Mouse (Mus musculus): Measurements from ENCODE around the gene Lck. TPM values are rescaled to one million over a fixed set of nuclear protein-coding genes. Genes with fewer than 3 reads are reported as not detected.

Gene Lck
- polyA plus RNA-seq, 1 experiment from 2014 or later, result 10.7 TPM

DNA sequence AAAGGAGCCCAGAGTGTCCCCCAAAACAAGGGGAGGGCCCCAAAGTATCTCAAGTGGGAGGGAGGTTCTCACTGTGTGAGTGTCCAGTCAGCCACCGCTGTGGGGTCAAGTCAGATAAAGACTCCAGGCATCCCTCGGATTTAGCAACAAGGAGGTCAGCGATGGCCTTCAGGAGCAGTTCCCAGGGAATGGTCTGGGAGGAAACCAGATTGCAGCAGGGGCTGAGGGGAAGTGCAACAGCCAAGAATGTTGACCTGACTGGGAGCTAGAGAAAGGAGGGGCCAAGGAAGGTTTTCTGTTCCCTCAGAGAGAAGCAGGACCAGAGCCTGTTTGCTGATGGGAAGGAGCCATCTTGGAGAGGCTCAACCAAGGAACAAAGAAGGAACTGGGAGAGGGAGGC is 74.5 kb downstream of the Lck start:
- no peaks in the 10 kb centered on the region for H3K36me3 ChIP-seq (ENCODE audit: control insufficient read depth, insufficient read depth, low read length)
- 47% methylated on average over 3 of the region's 3 CpGs for WGBS
- H3K9ac ChIP-seq (ENCODE audit: low read length), result no peak overlapping the region
- no peak for ATAC-seq (ENCODE audit: low read depth)
- no peak overlapping the region for H3K27ac ChIP-seq (ENCODE audit: low read length)
- H3K4me3 ChIP-seq (ENCODE audit: low read length), result no peak overlapping the region
- H3K4me2 ChIP-seq (ENCODE audit: low read depth, low read length), result no peak overlapping the region
- no peaks in the 10 kb centered on the region for H3K27me3 ChIP-seq (ENCODE audit: control insufficient read depth, insufficient read depth, low read depth, low read length)
- H3K9me3 ChIP-seq (ENCODE audit: control insufficient read depth, low read length), result no peaks in the 10 kb centered on the region
- peaks cover 35% of the 10 kb centered on the region for H3K4me1 ChIP-seq (replicated peaks; ENCODE audit: control insufficient read depth, insufficient read depth, low read length)

Small RNAs within 50 kb of the gene (microRNA-seq; reads per million reads assigned to microRNA genes)
- gene Mir8119, result not detected

Other genes starting within 250 kb of the Lck start
- gene Rbbp4, start 238.3 kb downstream of the Lck start, polyA plus RNA-seq (2015; fragmentation: Nextera tagmentation; extraction: Ambion mirVana), result 356 and 390 TPM in 2 replicates
- gene Zbtb8os, start 237.9 kb downstream of the Lck start, polyA plus RNA-seq (2015; fragmentation: Nextera tagmentation; extraction: Ambion mirVana), result 45.5 and 47.3 TPM in 2 replicates
- 21.7 and 22.0 TPM in 2 replicates for gene Zbtb8a, start 195.5 kb downstream of the Lck start, polyA plus RNA-seq (2015; fragmentation: Nextera tagmentation; extraction: Ambion mirVana)
- 2.7 and 4.1 TPM in 2 replicates for gene Zbtb8b, start 132.8 kb downstream of the Lck start, polyA plus RNA-seq (2015; fragmentation: Nextera tagmentation; extraction: Ambion mirVana)
- 25.5 and 29.2 TPM in 2 replicates for gene Bsdc1, start 112.1 kb downstream of the Lck start, polyA plus RNA-seq (2015; fragmentation: Nextera tagmentation; extraction: Ambion mirVana)
- gene Tssk3, start 82.6 kb downstream of the Lck start, polyA plus RNA-seq (2015; fragmentation: Nextera tagmentation; extraction: Ambion mirVana), result not detected in 2 replicates
- gene Fam229a, start 82.5 kb downstream of the Lck start, polyA plus RNA-seq (2015; fragmentation: Nextera tagmentation; extraction: Ambion mirVana), result not detected in 2 replicates
- 506 and 544 TPM in 2 replicates for gene Marcksl1, start 60.1 kb downstream of the Lck start, polyA plus RNA-seq (2015; fragmentation: Nextera tagmentation; extraction: Ambion mirVana)
- gene Hdac1, start 30.9 kb downstream of the Lck start, polyA plus RNA-seq (2015; fragmentation: Nextera tagmentation; extraction: Ambion mirVana), result 243 and 247 TPM in 2 replicates
- gene Fam167b, start 4.9 kb upstream of the Lck start, polyA plus RNA-seq (2015; fragmentation: Nextera tagmentation; extraction: Ambion mirVana), result 5.3 and 6.3 TPM in 2 replicates
- gene Eif3i, start 27.0 kb upstream of the Lck start, polyA plus RNA-seq (2015; fragmentation: Nextera tagmentation; extraction: Ambion mirVana), result 229 and 231 TPM in 2 replicates
- 190 and 198 TPM in 2 replicates for gene Tmem234, start 27.0 kb upstream of the Lck start, polyA plus RNA-seq (2015; fragmentation: Nextera tagmentation; extraction: Ambion mirVana)
- 3.8 TPM in 2 replicates for gene Dcdc2b, start 40.6 kb upstream of the Lck start, polyA plus RNA-seq (2015; fragmentation: Nextera tagmentation; extraction: Ambion mirVana)
- gene Iqcc, start 45.5 kb upstream of the Lck start, polyA plus RNA-seq (2015; fragmentation: Nextera tagmentation; extraction: Ambion mirVana), result 29.3 and 29.7 TPM in 2 replicates
- 65.8 and 71.1 TPM in 2 replicates for gene Ccdc28b, start 50.3 kb upstream of the Lck start, polyA plus RNA-seq (2015; fragmentation: Nextera tagmentation; extraction: Ambion mirVana)
- 80.4 and 82.6 TPM in 2 replicates for gene Txlna, start 67.4 kb upstream of the Lck start, polyA plus RNA-seq (2015; fragmentation: Nextera tagmentation; extraction: Ambion mirVana)
- 15.8 and 18.2 TPM in 2 replicates for gene Kpna6, start 99.1 kb upstream of the Lck start, polyA plus RNA-seq (2015; fragmentation: Nextera tagmentation; extraction: Ambion mirVana)
- gene Tmem39b, start 123.2 kb upstream of the Lck start, polyA plus RNA-seq (2015; fragmentation: Nextera tagmentation; extraction: Ambion mirVana), result 10.5 and 13.4 TPM in 2 replicates
- gene Khdrbs1, start 168.7 kb upstream of the Lck start, polyA plus RNA-seq (2015; fragmentation: Nextera tagmentation; extraction: Ambion mirVana), result 84.3 and 93.1 TPM in 2 replicates
- gene Ptp4a2, start 237.6 kb upstream of the Lck start, polyA plus RNA-seq (2015; fragmentation: Nextera tagmentation; extraction: Ambion mirVana), result 302 and 330 TPM in 2 replicates

Measured in lung, embryonic 16.5 days (tissue).